9 mouse cellular contexts compared by ENCODE assay signal in the genomic region with DNA sequence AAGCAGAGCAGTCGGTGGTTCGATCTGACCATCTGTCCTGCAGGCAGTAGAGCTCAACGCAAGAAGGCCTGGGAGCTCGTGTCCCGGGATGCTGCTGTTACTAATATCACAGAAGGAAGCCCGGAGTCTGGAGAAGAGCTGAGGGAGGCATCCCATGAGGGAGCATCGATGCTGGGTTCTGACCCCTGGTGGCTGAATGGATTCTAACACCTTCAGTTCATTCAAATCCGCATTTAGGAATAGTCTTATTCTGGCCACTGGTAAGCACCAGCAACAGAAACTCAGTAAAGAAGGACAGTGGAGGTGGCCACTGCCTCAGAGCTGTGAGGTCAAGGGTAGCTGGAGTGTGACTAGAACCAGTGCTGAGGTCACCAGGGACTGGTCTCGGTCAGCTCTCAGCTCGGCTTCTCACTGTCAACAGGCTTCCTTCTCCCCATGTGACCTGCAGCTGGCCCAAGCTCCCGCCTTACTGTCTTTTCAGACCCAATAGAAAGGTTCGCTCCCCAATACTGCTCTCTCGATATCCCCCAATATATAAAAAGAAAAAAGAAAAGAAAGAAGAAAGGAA. TPM values are rescaled to one million over a fixed set of nuclear protein-coding genes. Genes with fewer than 3 reads are reported as not detected.
DNase-seq lines count a peak whose midpoint lies in the region; ATAC-seq and TF ChIP-seq lines count a peak whose summit lies in the region.
"Had no signal": no experiment of that assay in that cellular context is flagged by ENCODE, and none has a peak within 500 bp of the region (broad histone marks: within the 10 kb centered on the region; RNA-seq: fewer than 3 reads in every experiment).

No protein-coding gene starts in this region.

- no peaks in the 10 kb centered on the region for H3K36me3 ChIP-seq in forebrain, embryonic 15.5 days
- H3K36me3 ChIP-seq in hindbrain, embryonic 11.5 days (ENCODE audit: control insufficient read depth, insufficient read depth, low read length) = no peaks in the 10 kb centered on the region
- H3K36me3 ChIP-seq in midbrain, embryonic 14.5 days (ENCODE audit: control insufficient read depth, insufficient read depth, low read length) = no peaks in the 10 kb centered on the region
- H3K36me3 ChIP-seq: embryonic facial prominence, embryonic 13.5 days had no signal

- ATAC-seq in cerebellum, adult (ENCODE audit: insufficient number of reproducible peaks, low FRiP score, low TSS enrichment) = 0 out of 2 replicates have a peak, but pooled peaks have one; percentile 56
- 0 out of 2 replicates have a peak, but pooled peaks have one; percentile 32 for ATAC-seq in forebrain, embryonic 15.5 days (replicated peaks)
- ATAC-seq in hindbrain, embryonic 11.5 days (ENCODE audit: low FRiP score) = peak; percentile 61; the same call in 1 of the 2 replicates
- ATAC-seq in midbrain, embryonic 14.5 days (ENCODE audit: low FRiP score, low TSS enrichment) = no peak; the same call in 1 of the 2 replicates

- intact Hi-C loops in left cerebral cortex, adult 2 months (cut with DNase I) = loop anchor here (1.0 kb wide), 1 partner anchor 114 kb away; no protein-coding TSS in a partner anchor

- no peak overlapping the region for H3K27ac ChIP-seq in forebrain, embryonic 15.5 days (replicated peaks)
- H3K27ac ChIP-seq in hindbrain, embryonic 11.5 days (ENCODE audit: low read depth, low read length) = no peak overlapping the region
- H3K27ac ChIP-seq in left cerebral cortex, adult 2 months = no peak overlapping the region
- no peak overlapping the region for H3K27ac ChIP-seq in midbrain, embryonic 14.5 days (replicated peaks; ENCODE audit: low read depth, low read length)
- H3K27ac ChIP-seq: embryonic facial prominence, embryonic 13.5 days had no signal

- DNase-seq in spleen, postnatal 10 days (ENCODE audit: low spot score in 2 of 2) = peak; percentile 14 to 51
- DNase-seq in spleen, adult 12 weeks (ENCODE audit: low spot score) = no peak
- peak; percentile 77 for DNase-seq in hindbrain, embryonic 11.5 days (ENCODE audit: low spot score)
- DNase-seq in left cerebral cortex, adult 2 months (ENCODE audit: extremely low spot score in 1 of 2, low spot score in 2 of 2) = peak; percentile 52 to 60
- peak; percentile 87 for DNase-seq in midbrain, embryonic 14.5 days
- no peak for DNase-seq in spleen, postnatal 36 days (ENCODE audit: low spot score in 2 of 2)

- no peak overlapping the region for H3K4me3 ChIP-seq in forebrain, embryonic 15.5 days
- no peak overlapping the region for H3K4me3 ChIP-seq in hindbrain, embryonic 11.5 days (ENCODE audit: low read depth, low read length)
- H3K4me3 ChIP-seq in left cerebral cortex, adult 2 months = no peak overlapping the region
- no peak overlapping the region for H3K4me3 ChIP-seq in midbrain, embryonic 14.5 days (replicated peaks; ENCODE audit: low read depth, low read length)
- H3K4me3 ChIP-seq: embryonic facial prominence, embryonic 13.5 days had no signal

- H3K4me1 ChIP-seq in forebrain, embryonic 15.5 days = peaks cover 4% of the 10 kb centered on the region; the same call in 1 of the 2 replicates
- no peaks in the 10 kb centered on the region for H3K4me1 ChIP-seq in hindbrain, embryonic 11.5 days (replicated peaks; ENCODE audit: control insufficient read depth, insufficient read depth, low read length)
- H3K4me1 ChIP-seq in midbrain, embryonic 14.5 days (ENCODE audit: control insufficient read depth, insufficient read depth, low read length) = peaks cover 6% of the 10 kb centered on the region
- H3K4me1 ChIP-seq: embryonic facial prominence, embryonic 13.5 days had no signal

- no peak overlapping the region for H3K9ac ChIP-seq in forebrain, embryonic 15.5 days (replicated peaks)
- no peak overlapping the region for H3K9ac ChIP-seq in hindbrain, embryonic 11.5 days (ENCODE audit: low read depth, low read length)
- no peak overlapping the region for H3K9ac ChIP-seq in midbrain, embryonic 14.5 days (replicated peaks; ENCODE audit: low read length)
- H3K9ac ChIP-seq: embryonic facial prominence, embryonic 13.5 days had no signal

- H3K9me3 ChIP-seq in forebrain, embryonic 15.5 days = no peaks in the 10 kb centered on the region
- no peaks in the 10 kb centered on the region for H3K9me3 ChIP-seq in hindbrain, embryonic 11.5 days (ENCODE audit: control insufficient read depth, low read length)
- H3K9me3 ChIP-seq in midbrain, embryonic 14.5 days (ENCODE audit: control insufficient read depth, low read length) = no peaks in the 10 kb centered on the region
- H3K9me3 ChIP-seq: embryonic facial prominence, embryonic 13.5 days had no signal

- WGBS in forebrain, embryonic 15.5 days = 28% methylated on average over 13 of the region's 13 CpGs
- WGBS in hindbrain, embryonic 11.5 days = 30% methylated on average over 13 of the region's 13 CpGs
- WGBS in midbrain, embryonic 14.5 days = 21% methylated on average over 13 of the region's 13 CpGs

- no peak overlapping the region for H3K4me2 ChIP-seq in forebrain, embryonic 15.5 days (replicated peaks)
- H3K4me2 ChIP-seq in hindbrain, embryonic 11.5 days (replicated peaks; ENCODE audit: low read depth, low read length) = no peak overlapping the region
- no peak overlapping the region for H3K4me2 ChIP-seq in midbrain, embryonic 14.5 days (ENCODE audit: low read length)
- H3K4me2 ChIP-seq: embryonic facial prominence, embryonic 13.5 days had no signal

- no peaks in the 10 kb centered on the region for H3K27me3 ChIP-seq in forebrain, embryonic 15.5 days
- no peaks in the 10 kb centered on the region for H3K27me3 ChIP-seq in hindbrain, embryonic 11.5 days (ENCODE audit: control insufficient read depth, insufficient read depth, low read length)
- H3K27me3 ChIP-seq in midbrain, embryonic 14.5 days (ENCODE audit: control insufficient read depth, insufficient read depth, low read length) = no peaks in the 10 kb centered on the region

- TF ChIP-seq CTCF in left cerebral cortex, adult 2 months (IDR thresholded peaks at IDR 0.05) = peak; percentile 77

RNA-seq across cellular contexts. Expression of a gene that starts 36.1 kb away (rescaled TPM):
- 0.33 and 0.42 TPM in 2 replicates for polyA plus RNA-seq in forebrain, embryonic 15.5 days (2015; fragmentation: Nextera tagmentation; extraction: Ambion mirVana)
- polyA plus RNA-seq in hindbrain, embryonic 11.5 days (2014; fragmentation: Nextera tagmentation; extraction: Ambion mirVana) = 0.24 TPM in 1 of 2 replicates, not detected in the other
- total RNA-seq in left cerebral cortex, adult 2 months (2021) = 10 to 100 TPM; 14.6 to 17.5 TPM
- 0.63 and 0.78 TPM in 2 replicates for polyA plus RNA-seq in midbrain, embryonic 14.5 days (2014; fragmentation: Nextera tagmentation; extraction: Ambion mirVana)
- polyA plus RNA-seq: embryonic facial prominence, embryonic 13.5 days had no signal

Comparison
In these comparisons a context has a peak if more than half of its experiments do, and no peak if none do; other contexts are left out.
1. DNase-seq: peak in spleen, postnatal 10 days (2 of 2), hindbrain, embryonic 11.5 days (single experiment), left cerebral cortex, adult 2 months (2 of 2) and midbrain, embryonic 14.5 days (single experiment); none in spleen, adult 12 weeks (single experiment) and spleen, postnatal 36 days (0 of 2).